Mouse (Mus musculus) cerebellum, adult 9-10 months (tissue): ENCODE measurements at regions not wholly inside any gene's neighbourhood (a gene's known extent, or its start where the extent isn't known, plus 50 kb on each side); places are given as distances from the start of the nearest gene placed in this dataset.
"Not testable (repeated sequence)": the region's sequence is repeated elsewhere in the genome, so short reads cannot be mapped to it uniquely, and the experiment has no call there.

Experiments used
- DNase-seq: peaks from one replicate; pipeline ENCODE4 v3.0.0; 2022

GRCm38 (mm10) chr12:69524337-69525035 is 58.3 kb downstream of the Vcpkmt start:
- DNase-seq, result peak; percentile 51

DNA sequence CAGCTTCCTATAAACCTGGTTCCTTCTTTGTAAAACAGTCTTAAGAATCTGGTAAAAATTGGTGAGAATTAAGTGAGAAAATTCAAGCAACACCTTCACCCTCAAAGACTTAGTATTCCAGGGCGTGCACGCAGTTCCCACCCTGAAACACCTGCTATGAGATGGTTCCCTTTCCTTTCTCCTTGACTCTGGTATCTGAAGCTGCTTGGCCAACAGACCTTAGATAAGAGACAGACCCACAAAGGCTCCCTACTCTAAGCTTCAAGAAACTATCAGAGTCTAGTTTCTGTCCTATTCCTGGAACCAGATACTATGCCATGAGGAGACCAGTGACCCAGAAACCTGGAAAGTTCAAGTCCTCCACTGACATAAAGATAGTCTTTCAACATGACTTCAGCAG is 63.0 kb downstream of the Vcpkmt start:
- DNase-seq, result no peak

- DNase-seq, result no peak
Measured at GRCm38 (mm10) chr12:69519028-69519427, 63.8 kb downstream of the Vcpkmt start.

DNA sequence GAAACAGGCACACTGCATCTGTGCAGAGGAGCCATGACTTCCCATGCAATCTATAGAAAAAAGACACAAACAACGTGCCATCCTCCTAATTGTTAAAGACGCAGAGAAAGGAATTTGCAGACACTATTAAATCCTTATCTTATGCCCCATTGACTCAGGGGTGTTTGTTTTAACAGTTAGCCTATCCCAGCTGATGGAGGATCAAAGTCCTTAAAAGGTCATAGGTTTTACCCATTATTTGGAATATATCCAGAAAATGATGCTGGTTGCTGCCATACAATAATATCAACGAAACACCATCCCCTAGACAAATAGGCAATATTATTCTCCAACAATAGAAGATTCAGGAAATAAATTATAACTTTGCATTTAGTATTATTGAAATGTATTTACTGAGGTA is 65.2 kb downstream of the Vcpkmt start:
- no peak for DNase-seq

GRCm38 (mm10) chr12:69516314-69516916 is 66.4 kb downstream of the Vcpkmt start:
- no peak for DNase-seq

GRCm38 (mm10) chr12:69515850-69516249 is 67.0 kb downstream of the Vcpkmt start:
- no peak for DNase-seq

DNA sequence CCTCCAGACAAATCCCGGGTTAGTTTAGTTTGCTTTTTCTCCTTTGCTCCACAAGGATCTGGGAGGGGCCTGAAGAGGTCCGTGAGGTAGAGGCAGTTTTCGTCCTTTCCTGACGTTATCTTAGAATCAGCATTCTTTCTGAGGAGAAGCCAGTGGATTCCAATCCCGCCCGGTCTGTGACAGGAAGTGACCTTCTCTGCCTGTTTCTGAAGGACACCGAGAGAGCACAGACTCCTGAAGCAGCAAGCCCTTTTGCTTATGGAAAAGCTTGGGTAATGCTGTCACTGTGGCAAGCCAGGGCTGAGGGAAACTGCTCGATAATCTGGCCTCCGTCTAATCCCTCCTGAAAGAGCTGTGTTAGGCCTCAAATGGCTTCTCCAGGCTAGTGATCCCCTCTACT is 67.7 kb downstream of the Vcpkmt start:
- DNase-seq, result no peak

GRCm38 (mm10) chr12:69513166-69513565 is 69.7 kb downstream of the Vcpkmt start:
- no peak for DNase-seq

- no peak for DNase-seq
Measured at GRCm38 (mm10) chr12:69510736-69511135, 72.1 kb downstream of the Vcpkmt start.

- DNase-seq, result not testable (repeated sequence)
Measured at GRCm38 (mm10) chr12:69509180-69509579, 73.6 kb downstream of the Vcpkmt start.

DNA sequence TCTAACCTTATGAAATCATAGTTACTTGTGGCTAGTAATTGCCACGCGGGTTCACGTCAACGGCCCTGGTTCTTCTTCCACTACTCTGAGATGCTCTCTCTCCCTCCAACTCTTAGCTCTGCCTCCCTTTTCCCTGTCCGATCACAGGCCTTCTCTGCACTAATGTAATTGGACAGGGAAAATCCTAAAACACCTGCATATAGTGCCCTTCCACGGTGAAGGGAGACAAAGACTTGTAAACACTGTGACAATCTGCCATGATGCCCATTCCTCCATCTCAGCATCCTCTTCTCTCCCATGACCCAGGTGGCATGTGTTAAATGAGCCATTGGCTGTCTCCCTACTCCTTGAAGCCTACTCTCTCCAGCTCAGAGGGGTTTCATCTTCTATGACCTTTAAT is 74.9 kb downstream of the Vcpkmt start:
- no peak for DNase-seq

- DNase-seq, result no peak
Measured at GRCm38 (mm10) chr12:69507333-69507732, 75.5 kb downstream of the Vcpkmt start.

- no peak for DNase-seq
Measured at GRCm38 (mm10) chr12:69502706-69503070, 80.1 kb downstream of the Vcpkmt start.

DNA sequence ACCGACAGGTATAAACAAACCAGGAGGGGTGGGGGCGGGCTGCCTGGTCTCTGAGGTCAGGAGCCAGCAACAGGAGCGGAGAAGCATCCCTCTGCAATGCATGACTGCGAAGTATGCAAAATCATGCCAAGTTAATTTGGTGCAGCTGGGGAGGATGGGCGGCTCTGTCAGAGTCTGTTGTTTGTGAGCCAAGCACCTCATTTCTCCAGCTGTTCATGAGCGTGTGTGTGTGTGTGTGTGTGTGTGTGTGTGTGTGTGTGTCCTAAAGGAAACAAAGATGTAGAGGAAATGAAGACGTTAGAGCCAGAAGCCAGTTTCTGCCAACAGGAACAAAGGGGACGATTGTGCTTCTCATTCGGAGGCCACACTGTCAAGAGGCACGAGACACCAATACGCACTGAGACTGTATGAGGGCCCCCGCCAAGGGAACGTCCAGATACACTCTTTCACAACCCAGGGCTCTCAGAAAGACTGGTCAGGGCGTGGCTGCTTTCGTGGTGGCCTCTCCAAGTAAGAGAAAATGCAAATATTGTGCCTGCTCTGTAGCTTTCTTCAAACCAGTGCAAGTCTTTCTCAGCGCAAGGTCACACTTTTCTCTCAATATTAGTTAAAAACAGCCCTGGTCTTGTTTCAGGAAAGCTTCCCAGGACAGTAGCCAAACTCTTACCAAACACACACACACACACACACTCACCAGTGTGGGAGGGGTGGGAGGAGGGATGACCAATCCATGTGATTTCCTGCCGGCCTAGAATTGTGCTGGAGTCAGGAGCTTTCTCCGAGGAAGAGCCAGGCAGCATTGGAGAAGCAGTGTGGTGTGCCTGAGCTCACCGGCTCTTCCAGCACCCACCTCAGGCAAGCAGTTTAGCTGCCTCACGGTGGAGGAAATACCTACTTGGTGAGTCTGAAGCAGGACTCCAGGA is 80.8 kb downstream of the Vcpkmt start:
- peak; percentile 31 for DNase-seq

DNA sequence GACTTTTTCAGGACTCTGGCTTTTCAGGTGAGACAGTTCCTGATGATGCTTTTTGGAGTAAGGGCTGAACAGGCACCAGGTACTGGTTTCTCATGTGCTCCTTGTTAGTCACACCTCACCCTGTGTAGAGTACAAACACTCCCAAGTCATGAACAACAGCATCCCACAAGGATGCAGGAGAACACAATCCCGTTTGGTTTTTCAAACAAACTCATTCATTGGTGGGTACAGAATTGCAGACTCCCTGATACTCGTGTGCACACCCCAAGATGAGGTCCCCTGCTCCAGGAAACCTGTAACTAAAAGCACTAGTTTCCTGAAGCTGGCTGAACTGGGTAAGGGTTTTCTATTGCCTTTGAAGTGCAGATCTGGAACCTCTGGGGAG is 81.5 kb downstream of the Vcpkmt start:
- DNase-seq, result no peak

DNA sequence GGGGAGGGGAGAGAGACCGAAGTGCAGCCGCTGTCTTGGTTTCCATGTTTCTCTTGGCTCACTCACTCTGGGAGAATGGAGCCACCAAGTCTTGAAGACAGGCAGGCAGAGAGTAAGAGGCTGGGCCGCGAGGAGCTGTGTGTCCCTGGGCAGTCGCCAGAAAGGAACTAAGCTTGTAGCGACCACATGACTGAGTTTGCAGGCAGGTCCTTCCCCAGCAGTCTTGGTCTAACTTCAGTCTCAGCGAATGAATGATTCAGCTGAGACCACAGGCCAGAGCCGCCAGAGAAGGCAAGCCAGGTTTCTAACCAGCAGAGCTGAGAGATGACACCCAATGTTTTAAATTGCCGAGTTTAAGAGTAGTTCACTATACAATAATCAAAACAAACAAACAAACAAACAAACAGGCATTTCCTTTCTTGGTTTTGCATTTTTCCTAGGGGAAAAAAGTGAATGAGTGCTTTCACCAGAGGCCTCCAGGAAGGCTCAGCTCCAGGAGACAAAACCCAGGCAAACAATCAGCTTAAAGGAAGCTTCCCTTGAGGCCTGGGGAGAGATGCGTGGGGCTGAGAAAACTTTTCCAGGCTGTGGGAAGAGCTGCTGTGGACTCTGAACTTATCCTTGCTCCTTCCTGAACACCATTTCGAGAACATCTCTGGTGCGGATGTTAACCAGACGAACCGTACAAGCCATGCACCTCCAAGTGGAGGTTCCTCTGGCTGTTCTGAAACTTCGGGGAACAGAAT is 82.1 kb downstream of the Vcpkmt start:
- DNase-seq, result no peak

GRCm38 (mm10) chr12:69497121-69497520 is 85.7 kb downstream of the Vcpkmt start:
- DNase-seq, result peak; percentile 77

DNA sequence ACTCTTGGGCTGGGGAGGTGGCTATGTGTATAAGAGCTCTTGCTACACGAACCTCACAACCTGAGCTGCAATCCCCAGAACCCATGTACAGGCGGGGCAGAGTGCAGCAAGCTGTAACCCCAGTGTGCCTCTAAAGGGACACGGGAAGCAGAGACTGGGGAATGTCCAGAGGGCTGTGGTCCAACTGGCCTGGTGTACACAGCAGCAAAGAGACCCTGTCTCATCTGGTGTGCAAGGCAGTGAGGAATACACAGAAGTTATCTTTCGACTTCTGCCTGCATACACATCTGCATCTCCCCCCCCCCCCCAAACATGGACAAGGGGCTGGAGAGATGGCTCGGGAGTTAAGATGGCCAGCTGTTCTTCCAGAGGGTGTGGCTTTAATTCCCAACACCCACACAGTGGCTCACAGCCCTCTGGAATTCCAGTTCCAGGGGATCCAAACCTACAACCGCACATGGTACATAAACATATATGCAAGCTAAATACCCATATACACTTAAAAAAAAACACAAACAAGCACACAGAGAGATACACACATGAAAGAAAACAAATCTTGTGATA is 86.4 kb downstream of the Vcpkmt start:
- DNase-seq, result no peak

- DNase-seq, result no peak
Measured at GRCm38 (mm10) chr12:69495776-69496175, 87.1 kb downstream of the Vcpkmt start.

- DNase-seq, result no peak
Measured at GRCm38 (mm10) chr12:69494648-69495047, 88.2 kb downstream of the Vcpkmt start.

DNA sequence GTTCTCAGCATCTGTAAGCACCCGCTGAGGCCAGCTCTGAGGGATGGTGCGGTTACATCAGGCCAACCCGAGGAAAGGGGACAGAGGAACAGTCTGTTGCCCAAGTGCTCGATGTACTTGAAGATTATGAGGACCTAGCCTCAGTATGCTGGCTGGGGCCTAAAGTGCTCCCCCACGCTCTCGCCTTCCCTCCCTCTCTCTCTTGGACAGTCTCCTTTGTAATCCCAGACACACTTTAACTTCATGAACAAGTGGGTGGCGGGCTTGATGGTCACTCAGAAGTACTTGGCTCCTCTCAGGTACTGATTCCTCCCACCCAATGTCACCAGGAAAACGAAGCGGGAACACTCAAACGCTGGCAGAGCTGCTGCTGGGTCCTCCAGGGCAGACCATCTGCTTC is 93.1 kb downstream of the Vcpkmt start:
- DNase-seq, result no peak

DNA sequence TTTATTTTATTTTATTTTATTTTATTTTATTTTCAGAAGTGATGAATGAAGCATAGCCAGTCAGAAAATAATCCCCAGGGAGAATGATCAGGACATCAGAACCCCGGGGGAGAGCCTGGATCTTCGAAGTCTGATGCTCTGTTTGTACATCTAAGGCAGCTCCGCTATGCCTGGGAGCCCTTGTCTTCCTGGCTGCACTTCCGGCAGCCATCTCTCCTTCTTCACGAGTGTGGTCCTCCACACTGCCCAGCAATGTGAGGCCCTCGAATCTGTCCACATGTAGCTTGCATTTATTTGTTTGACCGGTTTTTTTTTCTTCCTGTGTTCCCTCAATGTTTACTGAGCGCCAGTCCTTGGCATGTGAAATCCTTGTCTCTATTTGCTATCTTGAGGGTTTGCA is 95.9 kb downstream of the Vcpkmt start:
- DNase-seq, result no peak
